Mouse (Mus musculus) lung, adult 2 months (tissue): ENCODE measurements at regions not wholly inside any gene's neighbourhood (a gene's known extent, or its start where the extent isn't known, plus 50 kb on each side); places are given as distances from the start of the nearest gene placed in this dataset.

Experiments used
- CTCF ChIP-seq: fragments of 200-500 bp; IDR thresholded peaks from 2 replicates; pipeline ENCODE4 v1.5.1; 2011; ENCODE audit warnings: mild to moderate bottlenecking, low read length, control low read depth; ENCODE audit not compliant: insufficient read depth
- POLR2A ChIP-seq: fragments of 200-500 bp; IDR thresholded peaks from 2 replicates; pipeline ENCODE4 v1.6.1; 2011; ENCODE audit warnings: low read depth, mild to moderate bottlenecking, control low read depth, low read length, borderline replicate concordance; ENCODE audit errors: extremely low read depth

GRCm38 (mm10) chr2:48629106-48630050, 184.5 kb upstream of the Acvr2a start:
- TF ChIP-seq CTCF (no peak), POLR2A (no peak)
